16 mouse cellular contexts compared by ENCODE assay signal in the genomic region with DNA sequence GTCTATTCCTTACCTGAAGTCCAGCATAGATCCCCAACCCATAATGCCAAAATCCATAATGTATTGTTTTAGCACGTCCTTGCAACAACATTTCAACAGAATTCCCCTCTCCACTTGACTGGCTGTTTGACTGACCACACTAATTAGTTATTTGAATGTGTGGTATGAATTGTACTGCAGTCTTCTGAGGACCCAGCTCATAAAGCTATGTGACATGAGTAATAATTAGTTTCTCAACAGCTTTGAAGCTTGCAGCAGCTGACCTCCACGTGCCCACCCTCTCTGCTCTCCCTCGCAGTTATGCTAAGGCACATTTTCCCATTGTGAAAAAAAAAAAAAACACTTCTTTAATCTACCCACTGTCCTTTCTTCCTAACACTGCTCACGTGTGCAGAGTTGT.
"Had no signal": no experiment of that assay in that cellular context is flagged by ENCODE, and none has a peak within 500 bp of the region (broad histone marks: within the 10 kb centered on the region; RNA-seq: fewer than 3 reads in every experiment).

No protein-coding gene starts in this region.

- H3K9me3 ChIP-seq: limb, embryonic 15.5 days; liver, embryonic 12.5 days; megakaryocyte, embryonic 14.5 days; neural tube, embryonic 15.5 days had no signal

- ATAC-seq: liver, embryonic 12.5 days had no signal

- H3K36me3 ChIP-seq: limb, embryonic 15.5 days; liver, embryonic 12.5 days; neural tube, embryonic 15.5 days had no signal

- H3K9ac ChIP-seq: limb, embryonic 15.5 days; liver, embryonic 12.5 days; lung, embryonic 14.5 days; neural tube, embryonic 15.5 days had no signal

- H3K27me3 ChIP-seq: limb, embryonic 15.5 days; liver, embryonic 12.5 days; megakaryocyte, embryonic 14.5 days; neural tube, embryonic 15.5 days had no signal

- DNase-seq: kidney, adult 8-10 months; kidney, postnatal 25 days; layer of hippocampus, adult 9-11 months; layer of hippocampus, postnatal 36 days; lung, embryonic 14.5 days; lung, postnatal 10 days; lung, postnatal 4 days; right cerebral cortex, postnatal 4 days; spleen, adult 18-20 months; thymus, adult 18-20 months; thymus, postnatal 14 days had no signal

- H3K4me2 ChIP-seq: limb, embryonic 15.5 days; liver, embryonic 12.5 days; lung, embryonic 14.5 days; neural tube, embryonic 15.5 days had no signal

- H3K4me3 ChIP-seq: limb, embryonic 15.5 days; liver, embryonic 12.5 days; myocyte; neural tube, embryonic 15.5 days had no signal

- H3K27ac ChIP-seq: limb, embryonic 15.5 days; liver, embryonic 12.5 days; neural tube, embryonic 15.5 days had no signal

- H3K4me1 ChIP-seq: limb, embryonic 15.5 days; liver, embryonic 12.5 days; megakaryocyte, embryonic 14.5 days; neural tube, embryonic 15.5 days had no signal
